Mouse (Mus musculus): ENCODE data around the gene Foxp2.

DNA sequence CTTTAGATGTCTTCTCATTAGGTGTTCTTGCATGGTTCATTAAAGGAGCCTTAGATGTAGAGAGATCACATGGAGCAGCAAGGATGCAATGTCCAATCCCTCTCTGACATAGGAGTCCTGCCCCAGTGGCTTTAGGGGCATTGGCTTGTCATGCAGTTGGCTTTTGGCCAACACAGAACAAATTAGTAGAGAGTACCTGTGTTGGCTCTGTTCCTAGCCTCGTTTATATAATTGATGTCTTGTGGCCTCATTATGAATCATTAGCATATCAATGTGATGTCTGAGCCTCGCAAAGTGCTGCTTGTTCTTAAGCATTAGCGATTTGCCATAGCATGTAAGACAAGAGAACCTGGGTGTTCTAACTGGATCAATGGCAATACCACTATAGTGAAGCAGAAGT lies 250.5 kb downstream of the Foxp2 start:
- no peak for TF ChIP-seq CTCF (conservative IDR thresholded peaks at IDR 0.05 in 1 of 2, IDR thresholded peaks at IDR 0.05 in 1 of 2; ENCODE audit: low read depth in 2 of 2, low read length in 2 of 2)
- no peak for TF ChIP-seq EP300 (IDR thresholded peaks at IDR 0.05; ENCODE audit: low read length)
- no peak for TF ChIP-seq POLR2A (IDR thresholded peaks at IDR 0.05; ENCODE audit: low read depth, low read length)
- no peak for TF ChIP-seq ZKSCAN1 (IDR thresholded peaks at IDR 0.05; ENCODE audit: borderline replicate concordance, low read depth, low read length)
- no peak for TF ChIP-seq MAX (IDR thresholded peaks at IDR 0.05; ENCODE audit: low read length)
- no peak for TF ChIP-seq HCFC1 (IDR thresholded peaks at IDR 0.05; ENCODE audit: low read depth, low read length)

Data from CH12.LX (cell line).